Mouse (Mus musculus): ENCODE measurements around the gene Ctnnd2.

DNA sequence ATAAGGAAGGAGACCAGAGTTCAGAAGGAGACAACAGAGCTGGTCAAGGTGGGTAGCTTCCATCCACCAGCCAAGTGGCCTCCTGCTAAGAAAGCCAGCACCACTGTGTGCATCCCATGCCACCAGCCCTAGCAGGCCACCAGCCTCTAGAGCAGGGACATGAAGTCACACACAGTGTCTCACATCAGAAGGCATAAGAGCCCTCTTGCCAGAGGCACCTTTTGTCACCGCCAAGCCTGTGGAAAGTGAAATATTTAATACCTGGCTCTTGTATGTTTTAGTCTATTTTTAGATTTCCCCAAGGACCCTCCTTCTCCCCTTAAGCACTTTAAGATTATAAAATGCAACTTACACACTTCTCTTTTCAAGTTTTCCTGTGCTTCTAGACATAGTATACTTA, 802.0 kb downstream of the Ctnnd2 start:
- TF ChIP-seq CTCF (IDR thresholded peaks at IDR 0.05; ENCODE audit: borderline replicate concordance, insufficient read depth, low read depth, low read length) (no peak), POLR2A (IDR thresholded peaks at IDR 0.05; ENCODE audit: borderline replicate concordance, insufficient read depth, low read length) (no peak)

All from cerebellum, adult 2 months (tissue).